Mouse (Mus musculus) midbrain, embryonic 14.5 days (tissue): ENCODE measurements around the gene Lmln. TPM values are rescaled to one million over a fixed set of nuclear protein-coding genes. Genes with fewer than 3 reads are reported as not detected.
"Not testable (repeated sequence)": the region's sequence is repeated elsewhere in the genome, so short reads cannot be mapped to it uniquely, and the experiment has no call there.

Experiments used
- ATAC-seq: fragments of 200-750 bp; cut with Nextera tagmentation; 2 replicates; pipeline ENCODE4 v1.8.0; 2017; ENCODE audit warnings: moderate number of reproducible peaks, moderate library complexity; ENCODE audit not compliant: low FRiP score, low TSS enrichment
- DNase-seq: peaks from one replicate; pipeline ENCODE4 v3.0.0-alpha.2; 2015
- H3K27ac ChIP-seq: fragments of 300-500 bp; sonication (generic); replicated peaks from 2 replicates; pipeline ENCODE4 v1.5.1; 2014; ENCODE audit warnings: mild to moderate bottlenecking, low read depth, low read length, moderate library complexity
- H3K27me3 ChIP-seq: fragments of 300-500 bp; sonication (generic); 2 replicates; pipeline ENCODE4 v1.6.1; 2014; ENCODE audit warnings: low read length, control low read depth, mixed read lengths; ENCODE audit not compliant: control insufficient read depth, insufficient read depth
- H3K36me3 ChIP-seq: fragments of 300-500 bp; sonication (generic); 2 replicates; pipeline ENCODE4 v1.6.1; 2014; ENCODE audit warnings: low read length, control low read depth; ENCODE audit not compliant: control insufficient read depth, insufficient read depth
- H3K4me1 ChIP-seq: fragments of 300-500 bp; sonication (generic); 2 replicates; pipeline ENCODE4 v1.6.1; 2014; ENCODE audit warnings: mild to moderate bottlenecking, antibody characterized with exemption, low read length, control low read depth; ENCODE audit not compliant: control insufficient read depth, insufficient read depth
- H3K4me2 ChIP-seq: fragments of 300-500 bp; sonication (generic); 2 replicates; pipeline ENCODE4 v1.6.1; 2014; ENCODE audit warnings: mild to moderate bottlenecking, low read length, moderate library complexity
- H3K4me3 ChIP-seq: fragments of 300-500 bp; sonication (generic); replicated peaks from 2 replicates; pipeline ENCODE4 v1.5.1; 2014; ENCODE audit warnings: low read depth, low read length
- H3K9ac ChIP-seq: fragments of 300-500 bp; sonication (generic); replicated peaks from 2 replicates; pipeline ENCODE4 v1.6.1; 2014; ENCODE audit warnings: mild to moderate bottlenecking, low read length, moderate library complexity
- H3K9me3 ChIP-seq: fragments of 300-500 bp; sonication (generic); 2 replicates; pipeline ENCODE4 v1.6.1; 2016; ENCODE audit warnings: low read length, control low read depth, mixed read lengths; ENCODE audit not compliant: control insufficient read depth
- WGBS: fragments of 180-500 bp; shearing (Covaris S2); extraction: QIAGEN DNeasy Blood & Tissue Kit; methylation state at CpG from one replicate; pipeline ENCODE4 v1.1.7; 2014; 5-methylcytosine and 5-hydroxymethylcytosine counted together
- polyA plus RNA-seq: library from polyadenylated mRNA; unstranded; fragments of >200 nt; fragmentation: Nextera tagmentation; extraction: Ambion mirVana; gene quantifications from 2 replicates; pipeline ENCODE4 v1.2.1, GENCODE M21; 2014

Gene Lmln
- polyA plus RNA-seq, 1 experiment from 2014 or later: 3.2 TPM

DNA sequence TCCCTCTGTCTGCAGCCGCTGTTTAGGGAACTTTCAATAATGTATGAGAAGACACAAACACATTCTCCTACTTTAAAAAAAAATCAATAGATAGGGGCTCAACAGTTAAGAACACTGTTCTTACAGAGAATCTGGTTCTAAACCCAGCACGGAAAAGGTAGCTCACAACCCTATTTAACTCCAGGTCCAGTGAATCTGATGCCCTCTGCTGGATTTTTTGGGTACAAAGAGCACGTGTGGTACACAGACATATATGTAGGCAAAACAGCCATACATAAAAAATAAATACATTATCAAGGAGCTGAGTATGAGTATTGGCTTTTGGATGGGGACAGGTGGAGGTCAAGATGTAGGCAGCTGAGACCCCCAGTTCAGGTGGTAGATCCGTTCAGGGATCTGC lies 92.7 kb downstream of the Lmln start:
- peak; percentile 69 for DNase-seq
- ATAC-seq: no peak
- H3K4me1 ChIP-seq: no peaks in the 10 kb centered on the region
- H3K9me3 ChIP-seq: no peaks in the 10 kb centered on the region
- WGBS: 52% methylated on average over 4 of the region's 4 CpGs
- no peak overlapping the region for H3K4me2 ChIP-seq
- H3K27me3 ChIP-seq: no peaks in the 10 kb centered on the region
- H3K4me3 ChIP-seq: no peak overlapping the region
- no peaks in the 10 kb centered on the region for H3K36me3 ChIP-seq
- H3K9ac ChIP-seq: no peak overlapping the region
- H3K27ac ChIP-seq: no peak overlapping the region

DNA sequence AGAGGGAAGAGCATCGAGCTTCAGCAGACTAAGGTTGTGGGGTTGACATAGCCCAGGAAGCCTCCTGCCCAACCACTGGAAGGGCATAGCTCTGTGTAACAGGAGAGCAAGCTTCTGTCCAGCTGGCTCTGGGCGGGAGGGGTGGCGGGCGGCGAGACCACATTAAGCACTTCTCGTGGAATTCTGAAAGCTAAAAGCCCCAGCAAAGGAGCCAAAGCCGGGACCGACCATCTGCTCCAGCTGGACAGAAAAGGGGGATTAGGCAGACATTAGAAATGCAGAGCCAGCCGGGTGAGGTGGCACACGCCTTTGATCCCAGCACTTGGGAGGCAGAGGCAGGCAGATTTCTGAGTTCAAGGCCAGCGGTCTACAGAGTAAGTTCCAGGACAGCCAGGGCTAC lies 95.7 kb downstream of the Lmln start:
- no peak overlapping the region for H3K27ac ChIP-seq
- DNase-seq (no peak), ATAC-seq (no peak)
- H3K4me1 ChIP-seq: no peaks in the 10 kb centered on the region
- H3K9ac ChIP-seq: no peak overlapping the region
- no peaks in the 10 kb centered on the region for H3K9me3 ChIP-seq
- H3K27me3 ChIP-seq: no peaks in the 10 kb centered on the region
- 64% methylated on average over 11 of the region's 11 CpGs for WGBS
- no peaks in the 10 kb centered on the region for H3K36me3 ChIP-seq
- H3K4me3 ChIP-seq: no peak overlapping the region
- no peak overlapping the region for H3K4me2 ChIP-seq

DNA sequence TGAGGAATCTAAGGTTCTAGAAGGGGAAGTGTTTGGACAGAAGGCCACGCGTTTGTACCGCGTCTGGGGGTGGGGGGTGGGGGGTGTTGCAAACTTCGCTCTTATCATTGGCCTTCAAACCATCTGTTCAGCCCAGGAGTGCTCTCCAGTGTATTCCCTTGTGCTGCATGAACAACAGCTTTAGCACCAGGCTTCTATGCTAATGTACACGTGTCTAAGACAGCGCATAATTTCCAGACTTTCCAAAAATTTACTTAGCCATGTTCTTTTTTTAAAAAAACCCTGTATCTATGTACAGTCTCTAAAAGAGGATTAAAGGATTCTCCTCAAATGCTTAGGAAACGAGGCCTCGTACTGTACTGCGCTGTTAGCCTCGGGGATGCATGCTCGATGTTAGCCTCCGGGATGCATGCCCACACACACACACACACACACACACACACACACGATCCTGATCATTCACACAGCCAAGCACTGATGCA lies 96.3 kb downstream of the Lmln start:
- Histone ChIP-seq H3K4me3 (no peak overlapping the region), H3K36me3 (no peaks in the 10 kb centered on the region), H3K27me3 (no peaks in the 10 kb centered on the region), H3K9ac (no peak overlapping the region), H3K4me2 (no peak overlapping the region), H3K4me1 (no peaks in the 10 kb centered on the region), H3K27ac (no peak overlapping the region), H3K9me3 (no peaks in the 10 kb centered on the region)
- DNase-seq (no peak), ATAC-seq (no peak)
- WGBS: 76% methylated on average over 14 of the region's 14 CpGs

DNA sequence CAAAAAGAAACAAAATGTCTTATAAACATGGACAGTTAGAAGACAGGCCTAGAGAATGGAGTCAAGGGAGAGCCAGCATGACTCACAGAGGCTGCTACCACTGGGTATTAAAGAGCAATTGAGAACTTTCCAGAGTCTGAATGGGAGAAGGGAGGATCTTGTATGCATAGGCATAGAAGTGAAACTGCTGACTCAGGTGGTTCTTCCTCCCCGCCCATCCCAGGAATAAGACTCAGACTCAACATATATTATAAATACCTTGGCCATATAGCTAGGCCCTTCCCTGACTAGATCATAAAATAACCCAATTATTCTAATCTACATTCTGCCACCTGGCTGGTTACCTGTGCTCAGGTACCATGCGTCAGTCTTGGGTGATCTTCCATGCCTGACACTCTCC lies 97.0 kb downstream of the Lmln start:
- no peak overlapping the region for H3K9ac ChIP-seq
- H3K27me3 ChIP-seq: no peaks in the 10 kb centered on the region
- H3K36me3 ChIP-seq: no peaks in the 10 kb centered on the region
- 95% methylated on average over 2 of the region's 2 CpGs for WGBS
- H3K4me2 ChIP-seq: no peak overlapping the region
- H3K4me3 ChIP-seq: no peak overlapping the region
- no peaks in the 10 kb centered on the region for H3K4me1 ChIP-seq
- DNase-seq (no peak), ATAC-seq (no peak)
- H3K9me3 ChIP-seq: no peaks in the 10 kb centered on the region
- no peak overlapping the region for H3K27ac ChIP-seq

DNA sequence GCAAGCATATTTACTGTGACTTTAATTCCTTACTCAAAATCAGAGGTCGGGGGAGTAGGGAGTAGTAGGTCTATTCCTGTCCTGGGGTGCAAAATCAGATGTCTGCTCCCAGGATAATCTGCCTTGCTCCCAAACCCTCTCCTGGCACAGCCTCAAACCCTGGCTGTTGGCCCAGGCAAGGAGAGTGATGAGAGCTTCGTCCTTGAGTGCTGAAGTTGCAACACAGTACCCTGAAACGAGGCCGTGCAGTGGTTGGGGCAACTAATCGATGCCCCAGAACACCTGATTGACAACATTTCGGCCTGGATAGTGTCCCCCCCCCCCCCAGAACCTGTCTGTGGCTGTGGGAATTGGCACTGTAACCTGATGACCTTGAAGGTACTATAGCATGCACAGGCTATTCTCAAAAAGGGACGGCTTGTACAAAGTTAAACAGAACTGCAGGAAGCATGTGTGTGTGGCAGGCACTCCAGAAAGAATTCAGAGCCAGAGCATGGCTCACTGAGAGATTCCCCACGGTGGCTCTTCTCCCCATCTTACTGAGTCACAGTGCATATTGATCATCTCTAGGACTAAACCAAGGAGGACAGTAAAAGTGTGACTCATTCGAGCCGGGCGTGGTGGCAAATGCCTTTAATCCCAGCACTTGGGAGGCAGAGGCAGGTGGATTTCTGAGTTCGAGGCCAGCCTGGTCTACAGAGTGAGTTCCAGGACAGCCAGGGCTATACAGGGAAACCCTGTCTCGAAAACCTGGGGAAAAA lies 101.2 kb downstream of the Lmln start:
- DNase-seq (no peak), ATAC-seq (no peak)
- Histone ChIP-seq H3K4me2 (no peak overlapping the region), H3K27me3 (no peaks in the 10 kb centered on the region), H3K4me1 (no peaks in the 10 kb centered on the region), H3K4me3 (no peak overlapping the region), H3K9ac (no peak overlapping the region), H3K9me3 (no peaks in the 10 kb centered on the region), H3K36me3 (no peaks in the 10 kb centered on the region), H3K27ac (no peak overlapping the region)
- WGBS: 82% methylated on average over 13 of the region's 13 CpGs

DNA sequence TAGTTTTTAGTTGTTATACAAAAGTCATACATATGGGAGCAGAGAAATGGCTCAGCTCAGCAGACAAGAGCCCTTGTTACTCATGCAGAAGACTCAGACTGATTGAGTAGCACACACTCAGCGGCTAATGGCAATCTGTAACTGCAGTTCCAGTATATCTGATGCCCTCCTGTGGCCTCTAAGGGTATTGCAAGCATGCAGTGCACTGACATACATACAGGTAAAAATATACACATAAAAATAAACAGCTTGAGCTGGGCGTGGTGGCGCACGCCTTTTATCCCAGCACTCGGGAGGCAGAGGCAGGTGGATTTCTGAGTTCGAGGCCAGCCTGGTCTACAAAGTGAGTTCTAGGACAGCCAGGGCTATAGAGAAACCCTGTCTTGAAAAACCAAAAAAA lies 104.0 kb downstream of the Lmln start:
- ATAC-seq, H3K4me1 ChIP-seq, H3K27ac ChIP-seq, H3K36me3 ChIP-seq, H3K4me3 ChIP-seq, H3K4me2 ChIP-seq, H3K27me3 ChIP-seq, H3K9ac ChIP-seq, H3K9me3 ChIP-seq: not testable (repeated sequence)
- DNase-seq: peak; percentile 40
- WGBS: 67% methylated on average over 6 of the region's 6 CpGs

DNA sequence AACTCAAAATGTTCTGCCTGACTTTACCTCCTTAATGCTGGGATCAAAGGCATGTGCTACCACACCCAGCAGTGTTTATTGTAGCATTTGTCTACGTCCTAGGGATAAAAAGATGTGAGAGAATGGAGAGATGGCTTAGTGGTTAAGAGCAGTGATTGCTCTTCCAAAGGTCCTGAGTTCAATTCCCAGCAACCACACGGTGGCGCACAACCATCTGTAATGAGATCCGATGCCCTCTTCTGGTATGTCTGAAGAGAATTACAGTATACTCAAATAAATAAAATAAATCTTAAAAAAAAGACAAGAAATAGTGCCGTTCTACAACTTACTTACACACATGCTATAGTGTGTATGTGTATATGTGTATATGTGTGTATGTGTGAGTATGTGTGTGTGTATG lies 105.2 kb downstream of the Lmln start:
- WGBS: 43% methylated on average over 5 of the region's 5 CpGs
- Histone ChIP-seq H3K4me3 (no peak overlapping the region), H3K4me1 (no peaks in the 10 kb centered on the region), H3K9ac (no peak overlapping the region), H3K27me3 (no peaks in the 10 kb centered on the region), H3K9me3 (no peaks in the 10 kb centered on the region), H3K36me3 (no peaks in the 10 kb centered on the region), H3K4me2 (no peak overlapping the region), H3K27ac (no peak overlapping the region)
- no peak for DNase-seq
- no peak for ATAC-seq

DNA sequence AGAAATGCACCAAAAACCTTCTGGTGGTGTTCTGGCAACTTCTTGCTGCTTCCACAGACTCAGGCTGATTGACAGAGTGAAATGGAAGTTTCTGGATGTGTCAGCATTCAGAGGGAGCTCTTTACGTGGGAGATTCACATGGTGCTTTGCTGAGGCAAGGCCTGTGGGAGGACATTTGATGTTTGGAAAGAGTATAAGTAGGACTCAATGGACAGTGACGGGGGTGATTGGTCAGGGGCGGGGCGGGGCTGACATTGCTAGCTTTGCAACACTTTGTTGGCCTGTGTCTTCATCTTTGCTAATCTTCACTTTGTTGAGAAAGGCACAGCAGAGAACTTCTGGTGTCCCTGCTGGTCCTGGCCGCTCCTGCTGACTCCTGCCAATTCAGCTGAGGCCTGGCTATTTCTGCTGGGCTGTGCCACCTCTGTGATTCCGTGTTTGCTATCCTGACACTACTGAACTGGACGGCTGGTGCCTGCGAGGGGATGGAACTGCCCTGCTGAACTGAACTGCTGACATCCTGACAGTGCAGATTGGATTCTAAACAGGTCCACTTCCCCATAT lies 107.2 kb downstream of the Lmln start:
- H3K36me3 ChIP-seq: no peaks in the 10 kb centered on the region
- H3K9me3 ChIP-seq: no peaks in the 10 kb centered on the region
- H3K27ac ChIP-seq: no peak overlapping the region
- no peaks in the 10 kb centered on the region for H3K4me1 ChIP-seq
- WGBS: 51% methylated on average over 8 of the region's 8 CpGs
- H3K4me2 ChIP-seq: no peak overlapping the region
- H3K27me3 ChIP-seq: no peaks in the 10 kb centered on the region
- DNase-seq (no peak), ATAC-seq (no peak)
- no peak overlapping the region for H3K4me3 ChIP-seq
- no peak overlapping the region for H3K9ac ChIP-seq
